Comparison of ENCODE assay signal across 24 mouse cellular contexts in the genomic region with DNA sequence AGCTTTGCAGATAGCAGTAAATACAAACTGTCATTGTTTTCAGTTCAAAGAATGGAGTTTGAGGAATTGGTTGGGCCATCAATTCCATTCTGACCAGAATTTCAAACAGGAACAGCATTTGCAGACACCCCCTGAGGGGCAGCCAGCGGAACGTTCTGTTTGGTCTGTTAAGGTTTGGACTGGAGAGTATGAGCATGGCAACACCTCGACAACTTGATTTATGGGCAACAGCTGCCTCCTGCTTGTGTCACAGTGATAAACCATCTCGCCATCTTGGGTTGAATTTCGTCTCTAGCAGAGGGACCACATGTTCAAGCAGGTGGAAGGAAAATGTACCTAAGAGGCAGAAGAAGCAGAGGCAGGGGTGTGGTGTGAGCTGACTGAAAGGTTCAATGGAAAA.
DNase-seq lines count a peak whose midpoint lies in the region; ATAC-seq and TF ChIP-seq lines count a peak whose summit lies in the region.
"Had no signal": no experiment of that assay in that cellular context is flagged by ENCODE, and none has a peak within 500 bp of the region (broad histone marks: within the 10 kb centered on the region; RNA-seq: fewer than 3 reads in every experiment).

No protein-coding gene starts in this region.

- WGBS in kidney, embryonic 14.5 days = 11% methylated on average over 5 of the region's 5 CpGs

- no peak overlapping the region for H3K27ac ChIP-seq in kidney, embryonic 14.5 days (ENCODE audit: low read depth, low read length)
- H3K27ac ChIP-seq: embryonic facial prominence, embryonic 15.5 days; hindbrain, embryonic 14.5 days; limb, embryonic 15.5 days; liver, embryonic 14.5 days had no signal

- no peak overlapping the region for H3ac ChIP-seq in myocyte (ENCODE audit: control insufficient read depth, insufficient read length)

- H3K4me1 ChIP-seq in kidney, embryonic 14.5 days (ENCODE audit: control insufficient read depth, insufficient read depth, low read length) = no peaks in the 10 kb centered on the region
- H3K4me1 ChIP-seq: embryonic facial prominence, embryonic 15.5 days; limb, embryonic 15.5 days had no signal

- no peak overlapping the region for H3K9ac ChIP-seq in kidney, embryonic 14.5 days (ENCODE audit: low read depth, low read length)
- H3K9ac ChIP-seq: embryonic facial prominence, embryonic 15.5 days; hindbrain, embryonic 14.5 days; limb, embryonic 15.5 days; liver, embryonic 14.5 days; lung, embryonic 14.5 days had no signal

- ATAC-seq in kidney, embryonic 14.5 days (ENCODE audit: low FRiP score, low TSS enrichment) = peak; percentile 58
- ATAC-seq in frontal cortex, adult (ENCODE audit: low TSS enrichment) = no peak
- ATAC-seq: forebrain, embryonic 14.5 days; inflammation-experienced regulatory T-cells, adult 6 months; midbrain, embryonic 16.5 days; Patski had no signal

- H3K79me2 ChIP-seq in myocyte (ENCODE audit: control insufficient read depth, insufficient read depth) = no peaks in the 10 kb centered on the region

- no peak overlapping the region for H3K4me3 ChIP-seq in kidney, embryonic 14.5 days (ENCODE audit: low read length)
- no peak overlapping the region for H3K4me3 ChIP-seq in myocyte
- H3K4me3 ChIP-seq: embryonic facial prominence, embryonic 15.5 days; limb, embryonic 15.5 days had no signal

- H3K27me3 ChIP-seq in kidney, embryonic 14.5 days (ENCODE audit: control insufficient read depth, insufficient read depth, low read length) = no peaks in the 10 kb centered on the region
- no peaks in the 10 kb centered on the region for H3K27me3 ChIP-seq in myocyte (ENCODE audit: control insufficient read depth, insufficient read depth, insufficient read length)
- H3K27me3 ChIP-seq: embryonic facial prominence, embryonic 15.5 days; limb, embryonic 15.5 days; Patski had no signal

- no peak for TF ChIP-seq POLR2A in myocyte (IDR thresholded peaks at IDR 0.05; ENCODE audit: insufficient read length, low read depth)

- H3K9me3 ChIP-seq in kidney, embryonic 14.5 days (ENCODE audit: control insufficient read depth, low read length) = no peaks in the 10 kb centered on the region
- H3K9me3 ChIP-seq: embryonic facial prominence, embryonic 15.5 days; limb, embryonic 15.5 days had no signal

- no peak overlapping the region for H3K4me2 ChIP-seq in kidney, embryonic 14.5 days (replicated peaks; ENCODE audit: low read depth, low read length)
- no peak overlapping the region for H3K4me2 ChIP-seq in myocyte (ENCODE audit: low read depth)
- H3K4me2 ChIP-seq: embryonic facial prominence, embryonic 15.5 days; hindbrain, embryonic 14.5 days; limb, embryonic 15.5 days; lung, embryonic 14.5 days had no signal

- no peak for DNase-seq in kidney, postnatal 4 days
- peak; percentile 50 for DNase-seq in embryo, embryonic 10.5 days (ENCODE audit: low spot score)
- peak; percentile 12 for DNase-seq in gastrocnemius, postnatal 10 days
- DNase-seq in right cerebral cortex, postnatal 10 days (ENCODE audit: low spot score in 2 of 2) = no peak
- DNase-seq: adrenal gland, postnatal 36 days; cerebellum, postnatal 10 days; heart, adult 18-20 months; heart, postnatal 4 days; kidney, adult 18-20 months; kidney, postnatal 25 days; lung, embryonic 14.5 days; right cerebral cortex, postnatal 14 days; spleen, adult 18-20 months had no signal

- H3K36me3 ChIP-seq in kidney, embryonic 14.5 days (ENCODE audit: control insufficient read depth, insufficient read depth, low read length) = no peaks in the 10 kb centered on the region
- H3K36me3 ChIP-seq in myocyte (ENCODE audit: control insufficient read depth, insufficient read depth) = no peaks in the 10 kb centered on the region
- H3K36me3 ChIP-seq: embryonic facial prominence, embryonic 15.5 days; limb, embryonic 15.5 days had no signal

TF ChIP-seq in myocyte, 11 proteins besides CTCF, POLR2A, EP300 and RAD21:
- no peak for TF ChIP-seq MAX (IDR thresholded peaks at IDR 0.05; ENCODE audit: low read depth)
- no peak for TF ChIP-seq REST (IDR thresholded peaks at IDR 0.05; ENCODE audit: insufficient read depth, insufficient read length)
- TF ChIP-seq TCF12 (IDR thresholded peaks at IDR 0.05; ENCODE audit: insufficient read depth, poor library complexity, severe bottlenecking) = peak; percentile 80
- peak; percentile 81 for TF ChIP-seq TCF3 (IDR thresholded peaks at IDR 0.05; ENCODE audit: insufficient read length, low read depth)
- TF ChIP-seq E2F4 (IDR thresholded peaks at IDR 0.05; ENCODE audit: insufficient read depth) = no peak
- TF ChIP-seq MYOD1 (IDR thresholded peaks at IDR 0.05; ENCODE audit: control insufficient read depth in 1 of 3, insufficient read length in 2 of 3, low read depth in 2 of 3) = peak in 2 of 3 experiments; percentile 98 to 99
- TF ChIP-seq USF1 (IDR thresholded peaks at IDR 0.05; ENCODE audit: low read depth) = peak; percentile 3
- TF ChIP-seq SRF (IDR thresholded peaks at IDR 0.05; ENCODE audit: control insufficient read depth, insufficient read length, low read depth) = no peak
- TF ChIP-seq CEBPB (IDR thresholded peaks at IDR 0.05; ENCODE audit: insufficient read depth, poor library complexity, severe bottlenecking) = no peak
- TF ChIP-seq POLR2AphosphoS2 (IDR thresholded peaks at IDR 0.05; ENCODE audit: insufficient read length, low read depth) = no peak
- peak in 1 of 3 experiments; percentile 75 for TF ChIP-seq MYOG (IDR thresholded peaks at IDR 0.05; ENCODE audit: control insufficient read depth in 1 of 3, insufficient read depth in 1 of 3, insufficient read length in 2 of 3, low read depth in 2 of 3)

Comparison
In these comparisons a context has a peak if more than half of its experiments do, and no peak if none do; other contexts are left out.
1. DNase-seq: peak in embryo, embryonic 10.5 days (single experiment) and gastrocnemius, postnatal 10 days (single experiment); none in kidney, postnatal 4 days (0 of 2) and right cerebral cortex, postnatal 10 days (0 of 2).